Mouse (Mus musculus): Measurements from ENCODE around the gene Plekhg2.
A peak's percentile ranks its signal among the peaks of the same experiment; 100 is the strongest.

Gene Plekhg2

DNA sequence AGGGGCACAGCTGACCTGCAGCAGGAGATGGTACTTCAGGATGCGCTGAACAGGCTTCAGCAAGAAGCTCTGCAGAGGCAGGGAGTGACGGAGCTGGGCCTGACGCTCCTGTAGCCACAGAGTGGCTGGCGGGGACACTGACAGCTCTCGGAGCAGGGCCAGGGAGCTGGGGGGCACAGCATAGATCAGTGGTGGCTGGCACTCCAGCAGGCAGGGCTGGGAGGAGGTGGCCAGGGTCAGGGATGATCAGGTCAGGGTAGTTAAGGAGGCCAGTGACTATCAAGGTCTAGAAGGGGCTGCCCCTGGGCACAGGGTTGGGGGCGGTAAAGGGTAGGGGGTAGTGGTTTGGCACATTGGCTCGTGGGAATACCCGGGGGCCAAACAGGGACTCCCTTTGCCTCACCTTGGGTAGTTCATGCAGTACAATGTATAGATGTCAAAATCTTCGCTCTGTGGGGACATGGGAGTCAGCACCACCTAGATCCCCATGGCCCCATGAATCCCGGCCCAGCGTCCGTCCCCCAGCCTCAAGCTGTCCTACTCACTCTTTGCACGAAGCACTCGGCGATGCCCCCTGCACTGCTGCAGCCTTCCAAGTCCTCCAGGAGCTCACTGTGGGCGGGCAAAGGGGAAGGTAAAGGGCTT, 4.0 kb downstream of the Plekhg2 start:
- DNase-seq (ENCODE audit: low read depth, low spot score): no peak

DNA sequence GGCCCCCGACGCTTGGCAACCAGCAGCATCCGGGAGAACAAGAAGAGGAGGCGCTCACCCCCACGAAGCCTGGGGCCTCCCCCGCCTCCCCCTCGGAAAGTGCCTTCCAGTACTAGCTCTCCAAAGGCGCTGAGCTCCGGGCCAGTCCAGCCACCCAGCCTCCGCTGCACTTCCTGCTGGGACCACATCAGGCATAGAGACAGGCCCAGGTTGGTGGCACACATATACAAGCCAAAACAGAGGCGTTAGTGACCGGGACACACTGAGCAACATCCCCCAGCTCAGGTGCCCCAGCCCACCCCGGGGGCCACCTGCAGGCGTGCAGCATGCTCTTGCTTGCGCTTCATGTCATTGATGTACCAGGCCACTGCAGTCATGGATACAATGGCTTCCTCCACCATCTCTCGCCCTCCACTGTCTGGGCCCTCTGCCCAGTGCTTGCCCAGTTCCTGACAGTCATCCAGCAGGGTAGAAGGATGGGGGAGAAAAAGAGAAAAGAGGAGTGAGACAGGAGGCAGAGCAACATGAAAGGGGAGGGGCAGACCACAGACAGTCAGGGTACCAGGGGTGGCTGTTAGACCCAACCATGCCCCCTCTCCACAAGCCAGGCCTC, 4.6 kb downstream of the Plekhg2 start:
- no peak for DNase-seq (ENCODE audit: low read depth, low spot score)

DNA sequence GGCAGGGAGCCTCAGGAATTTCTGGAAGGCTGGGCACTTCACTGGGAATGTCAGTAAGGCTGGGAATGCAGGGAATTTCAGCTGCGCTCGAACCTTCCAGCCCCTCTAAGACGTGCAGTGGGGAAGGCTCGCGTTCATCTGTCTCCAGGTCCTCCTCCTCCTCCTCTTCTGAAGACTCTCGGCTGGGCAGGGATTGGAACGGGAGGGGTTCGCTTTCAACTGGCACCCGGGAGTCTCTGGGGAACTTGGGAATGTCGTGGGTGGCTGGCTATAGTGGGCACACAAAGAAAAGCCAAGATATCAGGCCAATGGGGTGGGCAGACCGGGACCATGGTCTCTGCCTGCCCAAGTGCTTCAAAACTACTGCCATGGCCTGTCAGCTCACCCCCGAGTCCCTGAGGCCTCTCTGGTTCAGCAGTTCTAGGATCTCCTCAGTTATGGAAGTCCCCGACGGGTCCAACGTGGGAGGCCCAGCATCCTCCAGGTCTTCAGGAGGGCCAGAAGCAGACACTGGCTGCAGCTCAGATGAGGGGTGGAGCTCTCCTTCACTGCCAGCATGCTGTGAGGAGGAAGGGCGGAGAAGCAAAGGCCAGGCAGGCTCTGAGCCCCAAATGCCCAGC, 9.8 kb downstream of the Plekhg2 start:
- no peak for DNase-seq (ENCODE audit: low read depth, low spot score)

DNA sequence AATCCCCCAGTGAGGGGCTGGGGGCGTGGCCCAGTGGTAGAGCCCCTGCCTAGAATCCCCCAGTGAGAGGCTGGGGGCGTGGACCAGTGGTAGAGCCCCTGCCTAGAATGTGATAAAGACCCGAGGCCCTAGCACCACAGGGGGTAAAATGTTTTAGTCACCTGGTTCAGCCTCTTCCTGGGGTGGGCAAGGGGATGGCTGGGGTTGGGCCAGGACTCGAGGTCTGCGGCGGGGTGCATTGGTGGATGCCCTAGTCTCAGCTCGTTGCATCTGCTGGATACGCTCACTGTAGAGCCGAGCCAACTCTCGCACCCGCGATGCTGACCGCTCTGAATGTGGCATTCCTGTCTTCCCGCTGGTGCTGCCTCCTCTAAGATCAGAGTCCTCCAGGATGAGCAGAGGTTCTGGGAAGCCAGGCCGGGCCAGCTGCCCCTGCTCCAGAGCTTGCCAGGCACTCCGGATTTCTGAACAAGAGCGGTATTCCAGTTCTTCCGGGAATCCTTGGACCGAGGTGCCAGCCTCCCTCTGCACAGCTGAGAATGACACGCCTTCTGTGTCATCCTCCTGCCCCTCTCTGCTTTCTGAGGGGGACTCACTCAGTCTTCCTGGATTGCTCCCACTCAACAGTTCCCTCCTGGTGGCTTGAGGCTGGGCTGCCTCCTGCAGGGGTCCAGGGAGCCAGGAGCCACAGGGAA, 10.6 kb downstream of the Plekhg2 start:
- DNase-seq (ENCODE audit: low read depth, low spot score): no peak

- no peak for DNase-seq (ENCODE audit: low read depth, low spot score)
Observed at GRCm38 (mm10) chr7:28360291-28360690, 12.1 kb downstream of the Plekhg2 start.

DNA sequence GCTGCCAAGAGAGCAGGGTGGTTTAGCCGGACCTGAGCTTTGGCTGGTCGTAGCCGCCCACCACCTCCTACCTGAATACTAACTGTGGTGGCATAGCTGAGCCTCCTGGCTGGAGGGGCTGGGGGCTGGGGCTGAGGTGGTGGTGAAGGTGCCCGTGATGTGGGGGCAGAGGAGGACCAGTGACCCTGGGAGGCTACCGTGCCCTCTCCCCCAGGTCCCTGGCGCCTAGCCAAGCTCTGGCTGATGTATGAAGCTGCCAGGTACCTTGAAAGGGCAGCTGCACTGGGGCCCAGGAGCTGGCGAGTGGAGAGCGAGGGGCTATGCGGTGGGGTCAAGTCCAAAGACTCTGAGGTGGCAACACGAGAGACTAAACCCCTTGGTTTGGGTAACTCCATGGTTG, 12.5 kb downstream of the Plekhg2 start:
- DNase-seq (ENCODE audit: low read depth, low spot score): no peak

DNA sequence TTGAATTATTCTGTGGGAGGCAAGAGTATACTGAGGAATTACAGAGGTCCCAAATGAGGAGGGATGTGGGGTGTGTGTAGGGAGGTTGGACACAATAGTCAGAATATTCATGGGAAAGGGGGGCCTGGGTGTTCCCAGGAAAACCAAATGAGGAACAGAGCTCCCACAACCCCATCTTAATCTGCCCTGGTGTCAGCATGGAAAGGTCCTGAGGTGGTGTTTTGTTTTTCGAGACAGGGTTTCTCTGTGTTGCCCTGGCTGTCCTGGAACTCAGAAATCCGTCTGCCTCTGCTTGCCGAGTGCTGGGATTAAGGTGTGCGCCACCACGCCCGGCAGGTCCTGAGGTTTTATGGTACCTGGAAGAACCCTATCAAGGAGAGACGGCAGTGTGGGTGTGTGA, 14.0 kb downstream of the Plekhg2 start:
- no peak for DNase-seq (ENCODE audit: low read depth, low spot score)

DNA sequence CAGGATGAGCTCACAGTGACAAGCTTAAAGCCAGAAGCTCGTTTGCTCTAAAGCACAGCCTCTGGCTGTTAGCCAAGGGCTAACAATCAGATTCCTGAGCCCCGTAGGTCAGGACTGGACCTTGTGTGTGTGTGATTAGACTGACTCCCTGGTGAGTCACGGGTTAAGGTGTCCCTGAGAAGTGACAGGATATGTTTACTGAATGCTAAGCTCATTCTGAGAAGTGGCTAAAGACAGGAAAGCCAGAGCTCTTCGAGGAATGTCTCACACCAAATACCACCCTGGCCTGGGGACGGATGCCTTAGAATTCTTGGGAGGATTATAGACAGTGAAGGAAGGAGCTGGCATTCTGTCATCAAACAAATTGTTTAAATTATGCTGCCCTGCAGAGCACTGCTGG, 14.4 kb downstream of the Plekhg2 start:
- no peak for DNase-seq (ENCODE audit: low read depth, low spot score)

DNA sequence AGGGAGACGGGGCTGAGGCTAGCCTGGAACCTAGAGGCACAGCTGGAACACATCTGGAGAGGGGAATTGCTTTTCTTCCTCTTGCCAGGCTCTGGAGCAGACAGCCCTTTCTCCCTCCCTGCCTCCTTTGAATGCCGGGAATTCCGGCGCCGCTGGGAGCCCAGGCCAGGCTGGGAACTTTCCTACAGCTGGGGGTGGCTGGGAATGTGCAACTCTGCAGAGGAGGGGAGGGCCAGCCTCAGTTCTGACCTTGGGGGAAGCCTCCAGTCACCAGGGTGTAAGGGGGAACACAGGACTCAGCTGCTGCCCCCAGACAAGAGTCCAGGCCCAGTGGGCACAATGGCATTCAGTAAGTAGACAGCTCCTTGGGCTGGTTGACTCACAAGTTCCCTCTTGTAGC, 15.4 kb downstream of the Plekhg2 start:
- DNase-seq (ENCODE audit: low read depth, low spot score): no peak

DNA sequence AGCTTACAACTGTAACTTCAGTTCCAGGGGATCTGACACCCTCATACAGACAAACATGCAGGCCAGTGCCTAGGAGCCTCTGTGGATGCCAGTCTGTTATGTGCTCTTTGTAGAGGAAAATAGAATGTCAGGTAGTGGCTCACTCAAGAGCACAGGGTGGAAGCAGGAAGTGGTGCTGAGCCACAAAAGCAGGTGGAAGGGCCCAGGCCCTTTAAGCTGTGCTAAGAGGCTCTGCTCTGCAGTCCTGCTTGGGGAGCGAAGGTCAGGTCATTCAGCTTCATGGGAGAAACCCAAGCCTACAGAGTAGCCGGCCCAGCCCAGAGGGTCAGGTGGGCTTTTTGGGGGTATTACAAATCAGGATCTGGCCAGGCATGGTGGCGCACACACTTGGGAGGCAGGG, 17.2 kb downstream of the Plekhg2 start:
- DNase-seq (ENCODE audit: low read depth, low spot score): peak; percentile 62

- no peak for DNase-seq (ENCODE audit: low read depth, low spot score)
Observed at GRCm38 (mm10) chr7:28354596-28354995, 17.8 kb downstream of the Plekhg2 start.

GRCm38 (mm10) chr7:28354113-28354581, 18.3 kb downstream of the Plekhg2 start:
- DNase-seq (ENCODE audit: low read depth, low spot score): no peak

DNA sequence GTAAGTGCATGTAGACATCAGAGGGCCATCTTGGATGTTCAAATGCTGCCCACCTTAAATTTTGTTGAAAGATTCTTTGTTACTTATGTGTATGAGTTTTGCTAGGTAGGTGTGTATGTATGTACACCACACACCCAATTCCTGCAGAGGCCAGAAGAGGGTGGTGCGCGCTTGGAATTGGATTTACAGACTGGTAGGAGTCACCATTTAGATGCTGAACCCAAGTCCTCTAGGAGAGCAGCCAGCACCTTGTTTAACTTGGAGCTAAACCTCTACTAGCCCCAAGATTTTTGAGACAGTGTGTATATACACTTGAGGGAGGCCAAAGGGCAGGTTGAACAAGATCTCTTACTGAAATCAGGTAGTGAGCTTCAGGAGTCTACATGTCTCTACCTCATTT, 19.1 kb downstream of the Plekhg2 start:
- peak; percentile 28 for DNase-seq (ENCODE audit: low read depth, low spot score)

- DNase-seq (ENCODE audit: low read depth, low spot score): no peak
Observed at GRCm38 (mm10) chr7:28351676-28352191, 20.7 kb downstream of the Plekhg2 start.

DNA sequence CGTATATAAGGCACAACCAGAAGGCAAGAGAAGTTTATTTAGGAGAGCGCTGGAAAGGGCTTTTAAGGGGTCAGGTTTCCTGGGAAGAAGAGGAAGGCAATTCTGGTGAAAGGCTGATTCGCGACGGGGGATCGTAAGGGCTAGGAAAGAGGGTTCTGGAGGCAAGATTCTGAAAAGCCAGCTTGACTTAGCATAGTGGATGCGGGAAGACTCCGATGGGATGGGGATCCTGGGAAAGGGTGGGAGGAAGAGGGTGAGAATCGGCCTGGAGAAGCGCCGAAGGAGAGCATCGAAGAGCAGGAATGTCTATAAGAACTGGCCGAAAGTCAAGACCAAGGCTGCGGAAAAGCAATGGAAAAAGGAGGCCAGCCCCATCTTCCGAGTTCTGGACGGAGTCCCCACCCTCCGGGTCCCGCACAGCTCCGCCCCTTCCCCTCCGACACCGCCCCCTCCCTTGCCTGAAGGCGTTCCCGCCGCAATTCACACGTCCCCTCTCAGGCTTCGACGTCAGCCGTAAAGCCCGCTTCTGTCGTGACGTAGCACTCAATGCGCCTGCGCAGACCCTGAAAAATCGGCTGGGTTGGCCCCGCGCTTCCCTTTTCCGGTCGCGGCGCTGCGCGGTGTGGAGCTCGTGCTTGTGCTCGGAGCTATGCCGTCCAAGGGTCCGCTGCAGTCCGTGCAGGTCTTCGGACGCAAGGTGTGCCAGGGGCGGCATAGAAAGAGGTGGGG, 22.1 kb downstream of the Plekhg2 start, which contains the start of gene Rps16:
Gene Rps16 (plus strand): TSS at position 498 of the 729 bp plus-strand sequence.
- DNase-seq (ENCODE audit: low read depth, low spot score): peak; percentile 97

DNA sequence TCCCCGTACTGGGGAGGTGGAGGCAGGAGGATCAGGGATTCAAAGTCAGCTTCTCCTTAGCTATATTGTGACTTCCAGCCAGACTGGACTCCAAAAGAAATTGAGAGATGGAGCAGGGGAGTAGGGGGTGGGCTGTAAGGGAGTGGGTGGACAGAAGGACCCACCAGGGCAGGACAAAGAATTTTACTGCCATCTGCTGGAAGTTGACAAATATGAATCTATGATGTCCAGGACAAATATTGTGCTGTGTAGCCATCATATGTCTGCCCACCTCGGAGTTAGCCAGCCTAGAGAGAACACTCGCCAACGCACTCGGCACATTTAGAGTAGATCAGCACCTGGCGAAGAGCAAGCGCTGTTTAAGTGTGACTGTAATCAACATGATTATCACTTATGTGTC, 23.8 kb downstream of the Plekhg2 start:
- no peak for DNase-seq (ENCODE audit: low read depth, low spot score)

GRCm38 (mm10) chr7:28347746-28348145, 24.7 kb downstream of the Plekhg2 start:
- no peak for DNase-seq (ENCODE audit: low read depth, low spot score)

DNA sequence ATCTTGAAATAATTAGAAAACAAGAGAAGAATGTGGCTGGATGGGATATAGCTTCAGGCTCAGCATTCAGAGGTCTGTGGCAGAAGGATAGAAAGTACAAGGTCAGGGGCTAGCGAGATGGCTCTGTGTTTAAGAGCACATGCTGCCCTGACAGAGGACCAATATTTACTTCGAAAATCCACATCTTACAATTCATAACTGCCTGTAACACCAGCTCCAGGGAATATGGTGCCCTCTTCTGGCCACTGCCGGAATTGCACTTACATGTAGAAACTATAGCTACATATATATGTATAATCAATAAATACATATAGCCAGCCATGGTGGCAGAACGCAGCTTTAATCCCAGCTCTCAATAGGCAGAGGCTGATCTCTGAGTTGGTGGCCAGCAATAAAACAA, 27.8 kb downstream of the Plekhg2 start:
- DNase-seq (ENCODE audit: low read depth, low spot score): peak; percentile 83

- no peak for DNase-seq (ENCODE audit: low read depth, low spot score)
Observed at GRCm38 (mm10) chr7:28341381-28341780, 31.0 kb downstream of the Plekhg2 start.

- peak; percentile 79 for DNase-seq (ENCODE audit: low read depth, low spot score)
Observed at GRCm38 (mm10) chr7:28339213-28339917, 33.0 kb downstream of the Plekhg2 start.

Measured in CD4-positive helper T cell, adult 2 months (primary cell).